Mouse (Mus musculus): ENCODE measurements around the gene Gm2007. TPM values are rescaled to one million over a fixed set of nuclear protein-coding genes. Genes with fewer than 3 reads are reported as not detected.

The Gm2007 gene
- not detected for polyA plus RNA-seq (2017; shearing (Covaris generic))

GRCm38 (mm10) chr2:175741237-175741636 is at the start of gene Gm2007:
Gene Gm2007, plus strand, starts transcription at chr2:175741537.

GRCm38 (mm10) chr2:175703546-175703945 is 37.8 kb upstream of the Gm2007 start, which contains the start of gene Zfp969:
Gene Zfp969, minus strand, starts transcription at chr2:175703646.

GRCm38 (mm10) chr2:175800993-175801392 is 59.7 kb downstream of the Gm2007 start, which contains the start of gene Gm14288:
Gene Gm14288, minus strand, starts transcription at chr2:175801093.

Other genes with a start within 250 kb of the Gm2007 start
- not detected for gene Gm11007, start 97.6 kb upstream of the Gm2007 start, polyA plus RNA-seq (2017; shearing (Covaris generic))
- gene Zfp969, start 37.9 kb upstream of the Gm2007 start, polyA plus RNA-seq (2017; shearing (Covaris generic)) = not detected
- 0.21 TPM for gene Gm14288, start 59.6 kb downstream of the Gm2007 start, polyA plus RNA-seq (2017; shearing (Covaris generic))
- gene Gm6710, start 127.7 kb downstream of the Gm2007 start, polyA plus RNA-seq (2017; shearing (Covaris generic)) = 5.5 TPM
- gene Zfp966, start 189.6 kb downstream of the Gm2007 start, polyA plus RNA-seq (2017; shearing (Covaris generic)) = 1.4 TPM
- gene Gm2026, start 223.8 kb downstream of the Gm2007 start, polyA plus RNA-seq (2017; shearing (Covaris generic)) = 4.0 TPM

Data from effector memory CD4-positive, alpha-beta T cell, adult 7 months (primary cell).